Mouse (Mus musculus): ENCODE results near the gene Fbxo36. TPM values are rescaled to one million over a fixed set of nuclear protein-coding genes. Genes with fewer than 3 reads are reported as not detected.

Fbxo36 gene
- polyA plus RNA-seq, 1 experiment from 2014 or later, result 4.1 TPM

DNA sequence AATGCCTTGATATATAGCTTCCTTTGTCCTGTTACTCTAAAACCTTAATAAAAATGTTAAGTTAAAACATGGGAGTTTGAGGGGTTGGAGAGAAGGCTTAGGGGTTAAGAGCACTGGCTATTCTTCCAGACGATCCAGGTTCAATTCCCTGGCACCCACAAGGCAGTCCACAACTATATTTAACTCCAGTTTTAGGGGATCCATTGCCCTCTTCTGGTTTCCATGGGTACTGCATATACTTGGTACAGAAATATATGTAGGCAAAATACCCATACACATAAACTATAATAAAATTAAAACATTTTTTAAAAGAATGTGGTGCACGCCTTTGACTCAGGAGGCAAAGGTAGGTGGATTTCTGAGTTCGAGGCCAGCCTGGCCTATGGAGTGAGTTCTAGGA lies 45.5 kb downstream of the Fbxo36 start:
- TF ChIP-seq CTCF (IDR thresholded peaks at IDR 0.05), result peak; percentile 59
- in situ Hi-C loops (cut with MboI; ENCODE audit: low pct_unique_long_range_greater_than_20kb), result loop anchor here (25.0 kb wide), 1 partner anchor 1148 kb away; no protein-coding TSS in a partner anchor
- ATAC-seq, result no peak
- no peaks in the 10 kb centered on the region for H3K27me3 ChIP-seq
- POLR2A ChIA-PET, result no interaction called here
- CTCF ChIA-PET, result no interaction called here
- no peak for DNase-seq (ENCODE audit: low read depth, low spot score)

DNA sequence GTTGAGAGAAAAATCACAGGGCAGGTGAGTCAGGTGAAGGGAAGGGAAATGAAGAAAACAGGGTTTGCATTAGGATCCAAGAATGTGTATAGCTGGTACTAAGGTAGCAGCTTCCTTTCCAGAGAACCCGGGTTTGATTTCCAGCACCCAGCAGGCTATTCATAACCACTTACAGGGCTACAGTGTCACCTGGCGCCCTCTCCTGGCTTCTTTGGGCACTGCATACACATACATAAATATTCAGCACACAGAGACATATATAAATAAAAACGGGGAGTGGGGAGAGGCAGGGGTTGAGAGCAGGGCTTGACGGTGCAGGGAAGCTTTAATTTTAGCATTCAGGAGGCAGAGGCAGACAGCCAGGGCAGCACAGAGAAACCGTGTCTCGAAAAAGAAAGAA lies 46.3 kb downstream of the Fbxo36 start:
- DNase-seq (ENCODE audit: low read depth, low spot score) (no peak), ATAC-seq (no peak)
- ChIA-PET CTCF (no interaction called here), POLR2A (no interaction called here)
- TF ChIP-seq CTCF (IDR thresholded peaks at IDR 0.05), result peak; percentile 56
- H3K27me3 ChIP-seq, result no peaks in the 10 kb centered on the region
- in situ Hi-C loops (cut with MboI; ENCODE audit: low pct_unique_long_range_greater_than_20kb), result loop anchor here (25.0 kb wide), 1 partner anchor 1149 kb away; no protein-coding TSS in a partner anchor

DNA sequence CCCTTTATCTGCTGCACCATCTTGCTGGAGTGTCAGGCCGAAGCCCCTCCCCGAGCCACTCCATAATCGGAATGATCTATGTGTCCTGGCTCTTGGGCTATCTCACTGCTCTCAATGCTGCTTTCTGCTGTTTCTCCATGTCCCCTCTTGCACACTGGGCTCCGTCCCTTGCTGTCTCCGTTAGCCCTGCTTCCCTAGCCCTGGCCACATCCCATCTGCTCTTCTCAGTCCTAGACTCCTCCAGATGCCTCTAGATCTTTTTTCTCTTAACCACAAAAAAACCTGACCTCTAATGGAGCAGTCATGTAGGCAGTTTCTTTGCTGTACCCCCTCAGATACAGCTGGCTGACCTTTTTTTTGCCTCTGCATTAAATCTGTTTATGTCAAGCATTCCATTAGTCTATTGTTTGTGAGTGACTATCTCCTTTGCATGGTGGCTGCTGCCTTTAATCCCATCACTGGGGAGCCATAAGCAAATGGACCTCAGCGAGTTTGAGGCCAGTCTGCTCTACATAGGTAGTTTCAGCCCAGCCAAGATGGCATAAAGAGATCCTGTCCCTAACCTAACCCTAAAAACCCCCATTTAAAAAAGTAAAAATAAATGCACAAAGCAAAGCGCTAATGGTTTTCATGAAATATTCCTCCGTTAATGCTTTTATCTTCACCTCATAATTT lies 49.8 kb downstream of the Fbxo36 start:
- CTCF ChIA-PET, result interaction anchor here (1.0 kb wide), 1 partner anchor 8 kb away, joined by 3 read pairs; no protein-coding TSS in a partner anchor
- no peak for TF ChIP-seq CTCF (IDR thresholded peaks at IDR 0.05)
- DNase-seq (ENCODE audit: low read depth, low spot score), result no peak
- POLR2A ChIA-PET, result no interaction called here
- in situ Hi-C loops (cut with MboI; ENCODE audit: low pct_unique_long_range_greater_than_20kb), result loop anchor here (25.0 kb wide), 1 partner anchor 1152 kb away; no protein-coding TSS in a partner anchor
- no peaks in the 10 kb centered on the region for H3K27me3 ChIP-seq
- no peak for ATAC-seq

DNA sequence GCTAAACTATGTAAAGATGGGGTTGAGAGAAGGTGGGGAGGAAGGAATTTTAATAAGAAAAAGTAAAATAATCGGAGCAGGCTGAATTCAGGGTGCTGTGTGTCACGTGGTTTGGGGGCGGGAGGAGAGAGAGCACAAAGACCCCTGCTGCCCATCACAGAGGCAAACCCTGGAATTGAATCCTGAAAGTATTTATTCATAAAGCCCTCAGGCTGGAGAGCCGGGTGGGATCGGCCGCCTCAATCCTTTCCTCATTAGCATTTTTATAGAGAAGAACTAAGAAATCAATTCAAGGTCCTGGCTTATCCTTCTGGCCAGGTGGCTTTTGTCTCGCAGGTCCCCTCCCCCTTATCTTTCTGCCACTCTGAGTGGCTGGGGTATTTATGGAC lies 50.4 kb downstream of the Fbxo36 start:
- ChIA-PET CTCF (no interaction called here), POLR2A (no interaction called here)
- in situ Hi-C loops (cut with MboI; ENCODE audit: low pct_unique_long_range_greater_than_20kb), result loop anchor here (25.0 kb wide), 1 partner anchor 1153 kb away; no protein-coding TSS in a partner anchor

DNA sequence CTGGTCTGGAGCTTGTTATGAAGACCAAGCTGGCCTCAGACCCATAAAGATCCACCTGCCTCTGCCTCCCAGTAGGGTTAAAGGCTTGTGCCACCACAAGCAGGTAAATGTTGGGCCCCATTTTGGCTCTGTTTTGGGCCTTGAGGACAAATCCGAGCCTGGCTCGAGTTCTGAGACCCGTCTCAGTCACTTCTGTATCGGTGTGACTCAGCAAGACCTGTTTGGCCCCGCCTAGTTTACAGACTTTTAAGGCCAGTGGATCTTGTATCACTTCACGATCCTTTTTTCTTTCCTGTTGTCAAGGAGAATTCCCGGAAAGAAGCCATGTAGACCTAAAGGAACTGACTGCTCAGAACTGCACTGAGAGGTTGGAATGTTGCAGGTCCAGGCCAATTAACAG lies 50.9 kb downstream of the Fbxo36 start:
- no peak for TF ChIP-seq CTCF (IDR thresholded peaks at IDR 0.05)
- ATAC-seq (no peak), DNase-seq (ENCODE audit: low read depth, low spot score) (no peak)
- POLR2A ChIA-PET, result no interaction called here
- in situ Hi-C loops (cut with MboI; ENCODE audit: low pct_unique_long_range_greater_than_20kb), result loop anchor here (25.0 kb wide), 1 partner anchor 1153 kb away; no protein-coding TSS in a partner anchor
- CTCF ChIA-PET, result no interaction called here
- no peaks in the 10 kb centered on the region for H3K27me3 ChIP-seq

More for the DNA sequence above, 50.4 kb downstream of the Fbxo36 start:
- DNase-seq (ENCODE audit: low read depth, low spot score), result no peak
- H3K27me3 ChIP-seq, result no peaks in the 10 kb centered on the region
- TF ChIP-seq CTCF (IDR thresholded peaks at IDR 0.05), result no peak
- ATAC-seq, result no peak

DNA sequence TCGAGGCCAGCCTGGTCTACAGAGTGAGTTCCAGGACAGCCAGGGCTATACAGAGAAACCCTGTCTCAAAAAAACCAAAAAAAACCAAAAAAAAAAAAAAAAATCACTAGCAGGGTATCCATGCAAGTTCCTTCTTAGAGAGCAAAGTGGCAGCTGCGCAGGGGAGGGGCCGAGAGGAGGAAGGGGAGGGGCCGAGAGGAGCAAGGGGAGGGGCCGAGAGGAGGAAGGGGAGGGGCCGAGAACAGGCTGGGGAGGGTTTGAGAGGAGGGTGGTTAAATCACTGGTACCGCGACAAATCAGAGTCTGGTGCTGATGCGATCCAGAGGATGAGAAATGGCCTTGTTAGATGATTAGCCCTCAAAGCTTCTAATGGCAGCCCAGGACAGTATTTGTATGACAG lies 52.1 kb downstream of the Fbxo36 start:
- no peak for DNase-seq (ENCODE audit: low read depth, low spot score)
- TF ChIP-seq CTCF (IDR thresholded peaks at IDR 0.05), result no peak
- ATAC-seq, result no peak
- no peaks in the 10 kb centered on the region for H3K27me3 ChIP-seq
- POLR2A ChIA-PET, result no interaction called here
- CTCF ChIA-PET, result no interaction called here
- in situ Hi-C loops (cut with MboI; ENCODE audit: low pct_unique_long_range_greater_than_20kb), result loop anchor here (25.0 kb wide), 1 partner anchor 1154 kb away; no protein-coding TSS in a partner anchor

DNA sequence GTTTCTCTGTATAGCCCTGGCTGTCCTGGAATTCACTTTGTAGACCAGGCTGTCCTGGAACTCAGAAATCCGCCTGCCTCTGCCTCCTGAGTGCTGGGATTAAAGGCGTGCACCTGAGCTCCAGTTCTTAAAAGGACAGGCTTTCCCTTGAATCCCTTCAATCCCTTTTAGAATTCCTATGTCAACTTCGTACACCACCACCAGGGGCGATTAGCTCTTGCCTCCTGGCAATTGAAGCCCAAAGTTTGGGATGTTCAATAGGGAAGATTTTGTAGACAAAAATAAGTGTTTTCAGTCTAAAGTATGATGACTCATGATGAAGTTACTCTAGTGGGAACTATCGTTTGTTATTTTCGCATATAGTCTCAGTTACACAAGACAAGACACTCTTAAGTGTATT lies 57.7 kb downstream of the Fbxo36 start:
- ChIA-PET CTCF (interaction anchor here (1.3 to 1.8 kb wide), 3 partner anchors 8 to 43 kb away, joined by 3 to 6 read pairs (median 3); partner anchors contain the start of gene Slc16a14), POLR2A (no interaction called here)
- DNase-seq (ENCODE audit: low read depth, low spot score) (no peak), ATAC-seq (no peak)
- peak; percentile 51 for TF ChIP-seq CTCF (IDR thresholded peaks at IDR 0.05)
- no peaks in the 10 kb centered on the region for H3K27me3 ChIP-seq
- in situ Hi-C loops (cut with MboI; ENCODE audit: low pct_unique_long_range_greater_than_20kb), result loop anchor here (25.0 kb wide), 1 partner anchor 1160 kb away; no protein-coding TSS in a partner anchor

DNA sequence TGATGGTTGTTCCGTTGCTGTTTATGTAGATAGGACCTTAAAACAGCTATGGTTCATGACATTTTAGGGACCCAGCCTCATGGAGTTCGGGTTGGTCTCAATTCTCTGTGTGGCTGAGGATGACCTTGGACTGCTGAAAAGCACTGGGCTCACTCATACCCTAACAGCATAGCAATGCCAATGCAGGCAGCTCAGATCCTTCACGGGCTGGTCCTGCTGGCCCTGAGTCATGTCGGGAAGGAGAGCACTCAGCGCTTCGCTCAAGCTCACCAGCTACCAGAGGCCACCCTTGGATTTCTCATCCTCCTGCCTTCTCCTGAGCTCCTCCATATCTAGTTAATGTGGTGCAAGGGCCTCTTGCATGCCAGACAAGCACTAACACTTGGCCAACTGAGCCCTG lies 59.5 kb downstream of the Fbxo36 start:
- in situ Hi-C loops (cut with MboI; ENCODE audit: low pct_unique_long_range_greater_than_20kb), result loop anchor here (25.0 kb wide), 1 partner anchor 1162 kb away; no protein-coding TSS in a partner anchor
- CTCF ChIA-PET, result interaction anchor here (0.8 kb wide), 1 partner anchor 155 kb away, joined by 3 read pairs; no protein-coding TSS in a partner anchor
- no peak for ATAC-seq

DNA sequence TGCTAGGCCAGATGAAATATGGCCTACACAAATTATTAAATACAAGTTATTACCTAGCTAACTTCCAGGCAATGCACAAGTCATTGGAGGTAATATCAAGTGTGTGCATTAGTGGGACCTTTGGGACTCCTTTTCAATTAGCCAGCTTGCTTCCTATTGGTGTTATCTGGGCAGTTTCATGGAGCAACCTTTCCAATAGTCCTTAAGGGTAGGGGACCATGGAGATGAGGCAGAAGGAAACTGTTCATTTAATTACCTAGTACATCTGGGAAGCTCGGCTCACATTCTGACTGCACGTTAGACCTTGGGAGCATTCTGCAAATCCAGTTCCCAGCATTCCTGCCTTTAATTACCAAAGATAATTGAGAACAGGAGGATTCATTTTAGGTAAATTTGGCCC lies 64.8 kb downstream of the Fbxo36 start:
- no peak for DNase-seq (ENCODE audit: low read depth, low spot score)
- no peak for ATAC-seq
- TF ChIP-seq CTCF (IDR thresholded peaks at IDR 0.05), result no peak
- POLR2A ChIA-PET, result no interaction called here
- CTCF ChIA-PET, result interaction anchor here (1.6 kb wide), 1 partner anchor 21 kb away, joined by 4 read pairs; no protein-coding TSS in a partner anchor
- no peaks in the 10 kb centered on the region for H3K27me3 ChIP-seq
- in situ Hi-C loops (cut with MboI; ENCODE audit: low pct_unique_long_range_greater_than_20kb), result no loop called here

More for the DNA sequence above, 59.5 kb downstream of the Fbxo36 start:
- H3K27me3 ChIP-seq, result no peaks in the 10 kb centered on the region
- POLR2A ChIA-PET, result no interaction called here
- TF ChIP-seq CTCF (IDR thresholded peaks at IDR 0.05), result no peak
- DNase-seq (ENCODE audit: low read depth, low spot score), result no peak

DNA sequence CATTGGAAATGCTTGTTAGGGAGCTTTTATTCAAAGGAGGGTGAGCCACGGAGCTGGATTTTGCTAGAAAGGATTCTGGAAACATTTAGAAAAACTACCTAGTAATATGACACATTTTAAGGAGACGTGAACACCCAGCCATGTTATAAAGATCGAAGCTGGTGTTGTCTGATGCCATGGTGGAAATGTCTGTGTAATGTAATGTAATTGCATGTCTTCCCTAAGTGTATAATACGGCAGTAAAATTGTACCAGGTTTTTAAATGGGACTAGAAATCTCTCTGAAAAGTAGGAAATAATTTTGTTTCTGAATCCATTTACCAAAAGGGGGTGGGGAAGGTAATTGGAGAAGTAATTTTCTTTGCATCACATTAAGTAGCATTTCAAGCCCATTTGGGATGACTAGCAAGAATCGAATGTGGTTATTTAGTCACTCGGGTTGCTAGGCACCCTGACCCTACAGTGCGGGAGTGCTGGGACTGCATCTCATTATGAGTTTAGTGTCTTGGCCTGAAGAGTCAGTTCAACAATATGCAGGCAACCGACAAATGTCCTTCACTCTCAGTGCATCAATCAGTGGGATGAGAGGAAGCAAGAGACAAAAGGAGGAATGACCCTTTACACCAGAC lies 70.7 kb downstream of the Fbxo36 start:
- CTCF ChIA-PET, result no interaction called here
- TF ChIP-seq CTCF (IDR thresholded peaks at IDR 0.05), result no peak
- ATAC-seq (peak; percentile 75), DNase-seq (ENCODE audit: low read depth, low spot score) (peak; percentile 12)
- POLR2A ChIA-PET, result no interaction called here
- no peaks in the 10 kb centered on the region for H3K27me3 ChIP-seq
- in situ Hi-C loops (cut with MboI; ENCODE audit: low pct_unique_long_range_greater_than_20kb), result no loop called here

DNA sequence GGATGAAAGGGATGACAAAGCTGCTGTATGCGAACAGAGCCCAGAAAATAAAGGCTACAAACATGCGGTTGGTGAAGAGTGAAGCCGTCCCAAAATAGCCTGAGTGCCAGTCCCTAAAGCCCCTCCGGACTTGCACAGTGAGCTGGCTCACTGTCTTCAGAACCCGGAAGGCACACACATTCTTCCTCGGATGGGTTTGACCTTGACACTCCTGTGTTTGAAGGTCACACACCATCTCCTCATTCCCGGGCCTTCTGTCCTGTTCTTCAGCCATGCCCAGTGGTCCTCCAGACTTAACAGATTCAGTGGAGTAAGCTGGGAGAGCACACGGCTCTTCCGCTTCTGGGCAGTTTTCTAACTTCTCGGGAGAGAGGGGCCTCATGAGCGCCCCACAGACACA lies 72.9 kb downstream of the Fbxo36 start:
- in situ Hi-C loops (cut with MboI; ENCODE audit: low pct_unique_long_range_greater_than_20kb), result no loop called here

More for the DNA sequence above, 72.9 kb downstream of the Fbxo36 start:
- no peak for TF ChIP-seq CTCF (IDR thresholded peaks at IDR 0.05)
- H3K27me3 ChIP-seq, result no peaks in the 10 kb centered on the region
- DNase-seq (ENCODE audit: low read depth, low spot score) (no peak), ATAC-seq (no peak)
- ChIA-PET CTCF (no interaction called here), POLR2A (no interaction called here)

All from Patski (cell line).